In genomic region chr15:74026120-74026519, GRCm38 (mm10) we compare ENCODE assay signal across 17 mouse cellular contexts.
DNase-seq lines count a peak whose midpoint lies in the region; ATAC-seq lines count a peak whose summit lies in the region.
"Had no signal": no experiment of that assay in that cellular context is flagged by ENCODE, and none has a peak within 500 bp of the region (broad histone marks: within the 10 kb centered on the region; RNA-seq: fewer than 3 reads in every experiment).

No protein-coding gene starts in this region.

- no peak overlapping the region for H3K4me2 ChIP-seq in hindbrain, embryonic 16.5 days (ENCODE audit: low read length)
- no peak overlapping the region for H3K4me2 ChIP-seq in hindbrain, embryonic 12.5 days (replicated peaks)
- H3K4me2 ChIP-seq in neural tube, embryonic 11.5 days (ENCODE audit: low read depth): no peak overlapping the region
- no peak overlapping the region for H3K4me2 ChIP-seq in liver, embryonic 11.5 days
- H3K4me2 ChIP-seq: kidney, embryonic 15.5 days; limb, embryonic 15.5 days; lung, embryonic 14.5 days had no signal

- H3K4me1 ChIP-seq in hindbrain, embryonic 10.5 days (replicated peaks): peaks cover 40% of the 10 kb centered on the region
- H3K4me1 ChIP-seq in hindbrain, embryonic 16.5 days (ENCODE audit: control insufficient read depth, insufficient read depth, low read depth, low read length): peaks cover 9% of the 10 kb centered on the region
- peaks cover 20% of the 10 kb centered on the region for H3K4me1 ChIP-seq in hindbrain, embryonic 12.5 days
- peaks cover 11% of the 10 kb centered on the region for H3K4me1 ChIP-seq in neural tube, embryonic 11.5 days (ENCODE audit: control insufficient read depth, insufficient read depth, low read length)
- H3K4me1 ChIP-seq in liver, embryonic 11.5 days (replicated peaks; ENCODE audit: control insufficient read depth, insufficient read depth, low read length): no peaks in the 10 kb centered on the region
- H3K4me1 ChIP-seq: heart, embryonic 10.5 days; kidney, embryonic 15.5 days; limb, embryonic 15.5 days had no signal

- H3K27ac ChIP-seq in hindbrain, embryonic 10.5 days: peak overlapping the region; percentile 69
- no peak overlapping the region for H3K27ac ChIP-seq in hindbrain, embryonic 16.5 days (ENCODE audit: low read depth, low read length)
- peak overlapping the region; percentile 41 for H3K27ac ChIP-seq in hindbrain, embryonic 12.5 days
- no peak overlapping the region for H3K27ac ChIP-seq in neural tube, embryonic 11.5 days (ENCODE audit: low read depth, low read length)
- no peak overlapping the region for H3K27ac ChIP-seq in liver, embryonic 11.5 days (ENCODE audit: low read depth, low read length)
- H3K27ac ChIP-seq: heart, embryonic 10.5 days; kidney, embryonic 15.5 days; limb, embryonic 15.5 days had no signal

- H3K9ac ChIP-seq in hindbrain, embryonic 16.5 days (ENCODE audit: low read depth, low read length): no peak overlapping the region
- H3K9ac ChIP-seq in hindbrain, embryonic 12.5 days: no peak overlapping the region
- H3K9ac ChIP-seq in neural tube, embryonic 11.5 days (ENCODE audit: low read length): no peak overlapping the region
- H3K9ac ChIP-seq in liver, embryonic 11.5 days (ENCODE audit: low read depth, low read length): no peak overlapping the region
- H3K9ac ChIP-seq: kidney, embryonic 15.5 days; limb, embryonic 15.5 days; lung, embryonic 14.5 days had no signal

- no peaks in the 10 kb centered on the region for H3K36me3 ChIP-seq in hindbrain, embryonic 10.5 days
- no peaks in the 10 kb centered on the region for H3K36me3 ChIP-seq in hindbrain, embryonic 16.5 days (ENCODE audit: control insufficient read depth, insufficient read depth, low read length)
- H3K36me3 ChIP-seq in hindbrain, embryonic 12.5 days: no peaks in the 10 kb centered on the region
- no peaks in the 10 kb centered on the region for H3K36me3 ChIP-seq in neural tube, embryonic 11.5 days (ENCODE audit: control insufficient read depth, insufficient read depth, low read length)
- H3K36me3 ChIP-seq in liver, embryonic 11.5 days (ENCODE audit: control insufficient read depth, insufficient read depth, low read length): no peaks in the 10 kb centered on the region
- H3K36me3 ChIP-seq: heart, embryonic 10.5 days; kidney, embryonic 15.5 days; limb, embryonic 15.5 days had no signal

- H3K27me3 ChIP-seq in hindbrain, embryonic 10.5 days (ENCODE audit: insufficient read depth, poor library complexity, severe bottlenecking): peaks cover 7% of the 10 kb centered on the region; the same call in 1 of the 2 replicates
- H3K27me3 ChIP-seq in hindbrain, embryonic 16.5 days (replicated peaks; ENCODE audit: control insufficient read depth, insufficient read depth, low read length): no peaks in the 10 kb centered on the region
- no peaks in the 10 kb centered on the region for H3K27me3 ChIP-seq in hindbrain, embryonic 12.5 days
- H3K27me3 ChIP-seq in neural tube, embryonic 11.5 days (ENCODE audit: control insufficient read depth, insufficient read depth, low read length): no peaks in the 10 kb centered on the region
- no peaks in the 10 kb centered on the region for H3K27me3 ChIP-seq in liver, embryonic 11.5 days (replicated peaks; ENCODE audit: control insufficient read depth, insufficient read depth, low read length)
- H3K27me3 ChIP-seq: CH12.LX; kidney, embryonic 15.5 days; limb, embryonic 15.5 days had no signal

- no peaks in the 10 kb centered on the region for H3K9me3 ChIP-seq in hindbrain, embryonic 10.5 days
- no peaks in the 10 kb centered on the region for H3K9me3 ChIP-seq in hindbrain, embryonic 16.5 days (ENCODE audit: control insufficient read depth, low read length)
- no peaks in the 10 kb centered on the region for H3K9me3 ChIP-seq in hindbrain, embryonic 12.5 days (replicated peaks)
- no peaks in the 10 kb centered on the region for H3K9me3 ChIP-seq in neural tube, embryonic 11.5 days (ENCODE audit: control insufficient read depth, low read length)
- no peaks in the 10 kb centered on the region for H3K9me3 ChIP-seq in liver, embryonic 11.5 days (ENCODE audit: control insufficient read depth, low read length)
- H3K9me3 ChIP-seq: heart, embryonic 10.5 days; kidney, embryonic 15.5 days; limb, embryonic 15.5 days had no signal

- 33% methylated on average over 7 of the region's 7 CpGs for WGBS in hindbrain, embryonic 10.5 days
- WGBS in hindbrain, embryonic 16.5 days: 17% methylated on average over 7 of the region's 7 CpGs
- 25% methylated on average over 7 of the region's 7 CpGs for WGBS in hindbrain, embryonic 12.5 days
- WGBS in neural tube, embryonic 11.5 days: 25% methylated on average over 7 of the region's 7 CpGs
- WGBS in liver, embryonic 11.5 days: 56% methylated on average over 7 of the region's 7 CpGs

- DNase-seq in adrenal gland, adult 2 months: peak; percentile 20
- no peak for DNase-seq in adrenal gland, postnatal 4 days (ENCODE audit: low spot score in 2 of 2)
- peak; percentile 50 for DNase-seq in hindbrain, embryonic 10.5 days (ENCODE audit: low spot score)
- peak; percentile 47 for DNase-seq in neural tube, embryonic 11.5 days (ENCODE audit: low spot score)
- DNase-seq in layer of hippocampus, postnatal 10 days (ENCODE audit: low spot score in 2 of 2): no peak
- no peak for DNase-seq in liver, embryonic 11.5 days (ENCODE audit: low spot score)
- DNase-seq: cerebellum, adult 9-10 months; gastrocnemius, postnatal 14 days; heart, postnatal 14 days; lung, embryonic 14.5 days; thymus, postnatal 4 days had no signal

- no peak overlapping the region for H3K4me3 ChIP-seq in hindbrain, embryonic 10.5 days
- H3K4me3 ChIP-seq in hindbrain, embryonic 16.5 days (ENCODE audit: low read length): no peak overlapping the region
- H3K4me3 ChIP-seq in hindbrain, embryonic 12.5 days: no peak overlapping the region
- H3K4me3 ChIP-seq in neural tube, embryonic 11.5 days (ENCODE audit: low read depth, low read length): no peak overlapping the region
- H3K4me3 ChIP-seq in liver, embryonic 11.5 days (ENCODE audit: low read depth, low read length): no peak overlapping the region
- H3K4me3 ChIP-seq: heart, embryonic 10.5 days; kidney, embryonic 15.5 days; limb, embryonic 15.5 days had no signal

- ATAC-seq in hindbrain, embryonic 16.5 days: no peak
- peak; percentile 46 for ATAC-seq in hindbrain, embryonic 12.5 days (ENCODE audit: low FRiP score)
- no peak for ATAC-seq in neural tube, embryonic 11.5 days (ENCODE audit: insufficient read depth, low FRiP score, low TSS enrichment)
- ATAC-seq in liver, embryonic 11.5 days (replicated peaks; ENCODE audit: low FRiP score): no peak

Comparison
In these comparisons a context has a peak if more than half of its experiments do, and no peak if none do; other contexts are left out.
1. DNase-seq: peak in adrenal gland, adult 2 months (single experiment), hindbrain, embryonic 10.5 days (single experiment) and neural tube, embryonic 11.5 days (single experiment); none in adrenal gland, postnatal 4 days (0 of 2), layer of hippocampus, postnatal 10 days (0 of 2) and liver, embryonic 11.5 days (single experiment).
2. H3K27ac ChIP-seq: peak in hindbrain, embryonic 10.5 days (single experiment) and hindbrain, embryonic 12.5 days (single experiment); none in hindbrain, embryonic 16.5 days (single experiment), neural tube, embryonic 11.5 days (single experiment) and liver, embryonic 11.5 days (single experiment).